Mouse (Mus musculus) midbrain, embryonic 12.5 days (tissue): ENCODE results near the gene Dbndd2. TPM values are rescaled to one million over a fixed set of nuclear protein-coding genes. Genes with fewer than 3 reads are reported as not detected.

Source experiments
- ATAC-seq: fragments of 200-750 bp; cut with Nextera tagmentation; 2 replicates; pipeline ENCODE4 v1.8.0; 2017; ENCODE audit warnings: low read depth, moderate TSS enrichment, moderate library complexity; ENCODE audit not compliant: low FRiP score
- H3K27ac ChIP-seq: fragments of 300-500 bp; sonication (generic); replicated peaks from 2 replicates; pipeline ENCODE4 v1.5.1; 2016; ENCODE audit warnings: mild to moderate bottlenecking
- H3K27me3 ChIP-seq: fragments of 300-500 bp; sonication (generic); 2 replicates; pipeline ENCODE4 v1.6.1; 2016; ENCODE audit warnings: mild to moderate bottlenecking
- H3K36me3 ChIP-seq: fragments of 300-500 bp; sonication (generic); 2 replicates; pipeline ENCODE4 v1.6.1; 2016
- H3K4me1 ChIP-seq: fragments of 300-500 bp; sonication (generic); 2 replicates; pipeline ENCODE4 v1.6.1; 2016
- H3K4me2 ChIP-seq: fragments of 300-500 bp; sonication (generic); replicated peaks from 2 replicates; pipeline ENCODE4 v1.6.1; 2016; ENCODE audit warnings: mild to moderate bottlenecking, moderate library complexity
- H3K4me3 ChIP-seq: fragments of 300-500 bp; sonication (generic); 2 replicates; pipeline ENCODE4 v1.5.1; 2016; ENCODE audit warnings: mild to moderate bottlenecking
- H3K9ac ChIP-seq: fragments of 300-500 bp; sonication (generic); replicated peaks from 2 replicates; pipeline ENCODE4 v1.6.1; 2016; ENCODE audit warnings: mild to moderate bottlenecking, moderate library complexity
- H3K9me3 ChIP-seq: fragments of 300-500 bp; sonication (generic); 2 replicates; pipeline ENCODE4 v1.6.1; 2016; ENCODE audit warnings: mild to moderate bottlenecking
- WGBS: fragments of 180-500 bp; shearing (Covaris S2); methylation state at CpG from one replicate; pipeline ENCODE4 v1.1.7; 2016; 5-methylcytosine and 5-hydroxymethylcytosine counted together
- polyA plus RNA-seq: library from polyadenylated mRNA; unstranded; fragments of >200 nt; fragmentation: Nextera tagmentation; extraction: Ambion mirVana; gene quantifications from 2 replicates; pipeline ENCODE4 v1.2.1, GENCODE M21; 2016

Gene Dbndd2
- polyA plus RNA-seq, 1 experiment from 2014 or later, result 4.7 TPM

DNA sequence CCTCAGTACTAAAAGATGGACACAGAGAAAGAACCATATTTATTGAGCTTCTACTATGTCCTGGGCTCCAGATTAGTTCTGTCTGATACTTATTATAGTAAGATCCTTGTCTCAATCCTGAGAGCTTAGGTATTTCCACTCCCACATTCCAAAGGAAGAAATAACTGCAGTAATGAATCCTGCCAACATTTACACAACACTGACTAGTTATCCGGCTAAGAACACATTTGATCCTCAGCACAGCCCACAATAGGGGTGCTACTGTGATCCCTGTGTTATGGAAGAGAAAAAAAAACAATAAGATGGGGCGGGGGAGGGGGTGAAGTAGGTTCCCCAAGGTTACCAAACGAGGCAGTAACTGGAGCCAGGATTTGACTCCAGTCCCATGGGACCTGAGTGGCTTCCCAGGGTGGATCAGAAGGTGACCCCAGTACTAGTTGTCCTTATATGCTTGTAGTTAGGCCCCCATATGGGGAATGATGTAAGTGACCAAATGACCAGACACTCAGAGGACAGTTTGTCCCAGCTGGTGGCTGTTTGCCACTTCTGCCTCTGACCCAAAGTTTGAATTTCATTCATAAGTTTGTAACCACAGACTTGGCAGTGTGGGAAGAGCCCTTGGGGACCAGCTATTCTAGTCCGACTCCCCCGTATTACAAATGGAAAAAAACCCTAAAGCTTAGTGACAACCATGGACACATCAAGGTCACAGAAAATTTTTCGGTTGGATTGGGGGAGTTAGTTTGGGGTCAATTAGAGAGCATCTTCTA is 30.3 kb upstream of the Dbndd2 start:
- no peak overlapping the region for H3K27ac ChIP-seq
- H3K36me3 ChIP-seq, result no peaks in the 10 kb centered on the region
- WGBS, result 79% methylated on average over 6 of the region's 6 CpGs
- H3K27me3 ChIP-seq, result no peaks in the 10 kb centered on the region
- peaks cover 10% of the 10 kb centered on the region; the same call in 1 of the 2 replicates for H3K4me1 ChIP-seq
- no peak overlapping the region for H3K4me2 ChIP-seq
- no peak overlapping the region for H3K9ac ChIP-seq
- H3K9me3 ChIP-seq, result no peaks in the 10 kb centered on the region
- H3K4me3 ChIP-seq, result no peak overlapping the region
- no peak for ATAC-seq

- Histone ChIP-seq H3K27ac (no peak overlapping the region), H3K36me3 (no peaks in the 10 kb centered on the region), H3K9ac (no peak overlapping the region), H3K27me3 (no peaks in the 10 kb centered on the region), H3K9me3 (no peaks in the 10 kb centered on the region), H3K4me1 (peaks cover 10% of the 10 kb centered on the region; the same call in 1 of the 2 replicates), H3K4me2 (peak overlapping the region; percentile 29; the same call in 1 of the 2 replicates), H3K4me3 (no peak overlapping the region)
- 73% methylated on average over 1 of the region's 1 CpGs for WGBS
- no peak for ATAC-seq
Observed at GRCm38 (mm10) chr2:164456413-164456812, 29.5 kb upstream of the Dbndd2 start.

GRCm38 (mm10) chr2:164456864-164457300 is 29.0 kb upstream of the Dbndd2 start, which contains the start of gene Sys1:
Gene Sys1, plus strand, starts transcription at chr2:164456964.
- ATAC-seq, result no peak
- 3% methylated on average over 7 of the region's 7 CpGs for WGBS
- H3K4me1 ChIP-seq, result peaks cover 14% of the 10 kb centered on the region
- H3K9me3 ChIP-seq, result no peaks in the 10 kb centered on the region
- H3K36me3 ChIP-seq, result no peaks in the 10 kb centered on the region
- no peaks in the 10 kb centered on the region for H3K27me3 ChIP-seq
- peak within 1 kb of the TSS; percentile 29 for H3K4me2 ChIP-seq
- H3K9ac ChIP-seq, result peak within 1 kb of the TSS; percentile 34; the same call in 1 of the 2 replicates
- H3K27ac ChIP-seq, result no peak within 1 kb of the TSS
- H3K4me3 ChIP-seq, result no peak within 1 kb of the TSS

GRCm38 (mm10) chr2:164457942-164458341 is 28.0 kb upstream of the Dbndd2 start:
- H3K9ac ChIP-seq, result no peak overlapping the region
- H3K4me3 ChIP-seq, result no peak overlapping the region
- no peaks in the 10 kb centered on the region for H3K9me3 ChIP-seq
- WGBS, result 75% methylated on average over 7 of the region's 7 CpGs
- no peaks in the 10 kb centered on the region for H3K27me3 ChIP-seq
- no peak overlapping the region for H3K4me2 ChIP-seq
- peaks cover 24% of the 10 kb centered on the region for H3K4me1 ChIP-seq
- 0 out of 2 replicates have a peak, but pooled peaks cover 4% of the 10 kb centered on the region for H3K36me3 ChIP-seq
- H3K27ac ChIP-seq, result no peak overlapping the region
- ATAC-seq, result no peak

DNA sequence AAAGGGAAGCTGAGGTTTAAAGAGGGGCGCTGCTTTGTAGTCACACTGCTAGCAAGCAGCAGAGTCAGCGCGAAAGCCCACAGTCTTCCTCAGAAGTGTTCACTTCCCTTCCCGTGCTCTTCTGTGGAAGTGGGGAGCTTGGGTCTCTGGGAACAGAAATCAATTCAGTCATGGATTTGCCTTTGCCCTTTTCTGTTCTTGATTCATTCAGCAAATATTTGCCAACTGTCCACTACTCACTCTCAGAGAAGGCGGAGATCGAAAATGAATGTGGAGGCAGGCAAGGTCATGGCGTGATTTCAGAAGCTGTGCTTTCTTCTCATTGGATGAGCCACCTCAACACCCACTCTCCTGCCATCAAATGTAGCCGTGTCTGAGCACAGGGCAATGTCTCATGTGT is 27.4 kb upstream of the Dbndd2 start:
- Histone ChIP-seq H3K27ac (no peak overlapping the region), H3K9me3 (no peaks in the 10 kb centered on the region), H3K4me1 (peaks cover 24% of the 10 kb centered on the region), H3K4me3 (no peak overlapping the region), H3K9ac (no peak overlapping the region), H3K4me2 (no peak overlapping the region), H3K27me3 (no peaks in the 10 kb centered on the region), H3K36me3 (0 out of 2 replicates have a peak, but pooled peaks cover 4% of the 10 kb centered on the region)
- WGBS, result 86% methylated on average over 8 of the region's 8 CpGs
- no peak for ATAC-seq

DNA sequence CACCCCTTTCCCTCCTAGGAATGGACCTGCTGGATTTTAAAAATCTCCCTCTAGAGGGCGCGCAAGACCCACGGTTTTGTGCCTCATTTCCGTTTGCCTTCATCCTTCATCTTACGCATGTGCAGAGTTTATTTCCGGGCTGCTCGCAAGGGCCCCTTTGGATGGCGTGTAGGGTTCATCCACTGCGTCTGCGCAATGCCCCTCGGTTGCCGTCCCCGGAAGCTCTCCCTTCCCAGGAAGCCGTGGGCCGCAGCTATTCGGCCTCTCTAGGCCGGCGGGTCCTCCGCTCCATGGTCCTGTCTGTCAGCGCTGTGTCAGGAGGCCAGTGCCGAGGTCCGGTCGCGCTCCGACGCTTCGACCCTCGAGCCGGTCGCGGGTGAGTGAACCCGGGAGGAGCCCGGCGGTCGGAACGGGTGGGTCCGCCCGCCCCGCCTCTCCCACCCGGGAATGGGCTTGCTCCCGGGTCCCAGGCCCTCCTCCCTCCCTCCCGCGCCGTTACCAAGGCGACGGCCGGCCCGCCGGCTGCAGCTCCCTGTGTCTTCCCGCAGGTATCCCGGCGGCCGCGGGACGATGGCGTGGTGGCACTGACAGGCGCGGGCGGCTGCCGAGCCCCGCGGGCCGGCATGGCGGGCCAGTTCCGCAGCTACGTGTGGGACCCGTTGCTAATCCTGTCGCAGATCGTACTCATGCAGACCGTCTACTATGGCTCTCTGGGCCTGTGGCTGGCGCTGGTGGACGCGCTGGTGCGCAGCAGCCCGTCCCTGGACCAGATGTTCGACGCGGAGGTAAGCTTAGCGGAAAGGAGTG is 25.0 kb upstream of the Dbndd2 start, which contains the start of gene Gm20458:
TSS of gene Gm20458 (plus strand) at position 223 of the 807 bp plus-strand sequence.
- H3K4me1 ChIP-seq, result peaks cover 24% of the 10 kb centered on the region
- peak; percentile 98 for ATAC-seq
- no peaks in the 10 kb centered on the region for H3K27me3 ChIP-seq
- H3K4me3 ChIP-seq, result peak within 1 kb of the TSS; percentile 71
- H3K27ac ChIP-seq, result peak within 1 kb of the TSS; percentile 87
- peaks cover 25% of the 10 kb centered on the region for H3K36me3 ChIP-seq
- H3K9ac ChIP-seq, result peak within 1 kb of the TSS; percentile 75
- WGBS, result under 1% methylated on average over 70 of the region's 79 CpGs
- no peaks in the 10 kb centered on the region for H3K9me3 ChIP-seq
- peak within 1 kb of the TSS; percentile 69 for H3K4me2 ChIP-seq

DNA sequence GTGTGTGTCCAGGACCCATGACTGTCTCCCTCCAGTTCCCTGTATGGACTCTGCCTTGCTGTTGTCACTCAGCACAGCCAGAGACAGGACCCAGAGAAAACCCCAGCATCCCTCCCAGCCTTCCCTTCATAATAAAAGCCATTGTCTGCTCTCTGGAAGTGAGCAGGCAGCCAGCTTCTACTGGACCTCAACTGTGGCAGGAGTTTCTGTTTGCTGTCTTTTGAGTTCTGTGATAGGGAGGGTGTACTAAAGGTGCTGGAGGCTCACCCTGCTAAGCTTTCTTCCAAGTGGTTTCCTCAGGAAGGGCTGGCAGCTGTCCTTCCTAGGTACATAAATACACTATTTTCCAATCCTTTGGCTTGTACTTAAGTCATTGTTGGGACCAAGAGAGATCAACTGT is 20.7 kb upstream of the Dbndd2 start:
- no peak overlapping the region for H3K4me2 ChIP-seq
- no peaks in the 10 kb centered on the region for H3K27me3 ChIP-seq
- no peak overlapping the region for H3K27ac ChIP-seq
- ATAC-seq, result no peak
- peaks cover 42% of the 10 kb centered on the region for H3K36me3 ChIP-seq
- H3K4me3 ChIP-seq, result no peak overlapping the region
- peaks cover 14% of the 10 kb centered on the region for H3K4me1 ChIP-seq
- no peaks in the 10 kb centered on the region for H3K9me3 ChIP-seq
- H3K9ac ChIP-seq, result no peak overlapping the region

GRCm38 (mm10) chr2:164466787-164467186 is 19.1 kb upstream of the Dbndd2 start:
- Histone ChIP-seq H3K4me1 (peaks cover 11% of the 10 kb centered on the region), H3K9ac (no peak overlapping the region), H3K9me3 (no peaks in the 10 kb centered on the region), H3K4me3 (no peak overlapping the region), H3K27ac (no peak overlapping the region), H3K27me3 (no peaks in the 10 kb centered on the region), H3K4me2 (no peak overlapping the region), H3K36me3 (peaks cover 42% of the 10 kb centered on the region)
- no peak for ATAC-seq
- WGBS, result 88% methylated on average over 5 of the region's 5 CpGs

DNA sequence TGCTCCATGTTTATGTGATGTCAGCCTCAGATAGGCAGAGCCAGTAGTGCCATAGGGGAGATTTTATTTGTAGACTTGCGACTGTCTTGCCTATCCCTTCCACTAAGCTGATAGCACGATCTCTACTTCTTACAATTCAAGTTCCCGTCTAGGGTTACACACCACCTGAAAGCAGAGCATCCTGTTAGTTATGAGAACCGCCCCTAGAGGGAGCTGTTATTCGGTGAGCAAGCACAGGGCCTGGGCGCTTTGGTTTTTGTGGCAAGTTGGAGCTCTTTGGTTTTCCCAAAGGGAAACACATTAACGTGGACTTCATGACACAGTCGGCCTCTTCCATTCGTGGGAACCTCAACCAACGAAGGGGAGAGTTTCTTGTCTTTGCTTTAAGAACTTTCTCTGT is 15.7 kb upstream of the Dbndd2 start:
- Histone ChIP-seq H3K36me3 (peaks cover 33% of the 10 kb centered on the region), H3K4me2 (no peak overlapping the region), H3K4me3 (no peak overlapping the region), H3K9me3 (no peaks in the 10 kb centered on the region), H3K27ac (no peak overlapping the region), H3K27me3 (no peaks in the 10 kb centered on the region), H3K4me1 (no peaks in the 10 kb centered on the region), H3K9ac (no peak overlapping the region)
- WGBS, result 30% methylated on average over 10 of the region's 10 CpGs
- ATAC-seq, result no peak

DNA sequence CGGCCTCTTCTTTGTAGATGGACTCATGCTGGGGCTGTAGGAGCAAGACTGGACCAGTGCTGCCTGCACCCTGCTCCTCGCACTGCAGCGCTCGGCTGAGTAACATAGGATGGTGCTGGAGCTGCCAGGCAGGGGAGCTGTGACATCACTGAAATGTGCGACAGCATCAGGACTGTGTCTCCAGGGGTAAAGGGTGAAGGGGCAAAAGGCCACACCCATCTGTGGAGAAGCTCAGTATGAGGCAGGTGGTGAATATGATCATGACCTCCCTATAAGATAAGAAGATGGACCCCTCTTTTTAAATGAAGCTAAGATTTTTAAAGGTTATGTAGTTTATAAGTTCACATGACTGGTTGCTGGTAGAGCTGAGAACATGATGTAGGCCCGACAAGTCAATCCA is 12.3 kb upstream of the Dbndd2 start, which contains the start of gene Trp53tg5:
TSS of gene Trp53tg5 (minus strand) at position 101 of the 400 bp plus-strand sequence.
- 89% methylated on average over 6 of the region's 6 CpGs for WGBS

GRCm38 (mm10) chr2:164486258-164487114 is 580 bp downstream of the Dbndd2 start:
- H3K9me3 ChIP-seq, result no peaks in the 10 kb centered on the region
- peak overlapping the region; percentile 76 for H3K4me3 ChIP-seq
- H3K36me3 ChIP-seq, result peaks cover 7% of the 10 kb centered on the region; the same call in 1 of the 2 replicates
- peak overlapping the region; percentile 100 for H3K4me2 ChIP-seq
- no peak overlapping the region for H3K27ac ChIP-seq
- H3K4me1 ChIP-seq, result peaks cover 18% of the 10 kb centered on the region
- peak overlapping the region; percentile 64 for H3K9ac ChIP-seq
- under 1% methylated on average over 83 of the region's 90 CpGs for WGBS
- ATAC-seq, result peak; percentile 49
- peaks cover 53% of the 10 kb centered on the region for H3K27me3 ChIP-seq

More for the DNA sequence above, 12.3 kb upstream of the Dbndd2 start, which contains the start of gene Trp53tg5:
- no peaks in the 10 kb centered on the region for H3K9me3 ChIP-seq
- peaks cover 25% of the 10 kb centered on the region; the same call in 1 of the 2 replicates for H3K36me3 ChIP-seq
- no peak within 1 kb of the TSS for H3K4me2 ChIP-seq
- H3K4me1 ChIP-seq, result no peaks in the 10 kb centered on the region
- no peak for ATAC-seq
- H3K27ac ChIP-seq, result no peak within 1 kb of the TSS
- no peaks in the 10 kb centered on the region for H3K27me3 ChIP-seq
- H3K9ac ChIP-seq, result no peak within 1 kb of the TSS
- H3K4me3 ChIP-seq, result no peak within 1 kb of the TSS
